Mouse (Mus musculus) lung, embryonic 16.5 days (tissue): Measurements from ENCODE around the gene Grm5. TPM values are rescaled to one million over a fixed set of nuclear protein-coding genes. Genes with fewer than 3 reads are reported as not detected.

Experiments used
- ATAC-seq: fragments of 200-750 bp; cut with Nextera tagmentation; 2 replicates; pipeline ENCODE4 v1.8.0; 2017; ENCODE audit warnings: low read depth, mild to moderate bottlenecking, moderate library complexity
- H3K27ac ChIP-seq: fragments of 300-500 bp; sonication (generic); 2 replicates; pipeline ENCODE4 v1.5.1; 2014; ENCODE audit warnings: mild to moderate bottlenecking, control low read depth, low read length
- H3K27me3 ChIP-seq: fragments of 300-500 bp; sonication (generic); 2 replicates; pipeline ENCODE4 v1.6.1; 2014; ENCODE audit warnings: low read depth, low read length, mixed read lengths; ENCODE audit not compliant: control insufficient read depth, insufficient read depth
- H3K36me3 ChIP-seq: fragments of 300-500 bp; sonication (generic); 2 replicates; pipeline ENCODE4 v1.6.1; 2014; ENCODE audit warnings: low read length; ENCODE audit not compliant: control insufficient read depth, insufficient read depth
- H3K4me1 ChIP-seq: fragments of 300-500 bp; sonication (generic); replicated peaks from 2 replicates; pipeline ENCODE4 v1.6.1; 2014; ENCODE audit warnings: low read length, mixed read lengths; ENCODE audit not compliant: control insufficient read depth, insufficient read depth
- H3K4me2 ChIP-seq: fragments of 300-500 bp; sonication (generic); 2 replicates; pipeline ENCODE4 v1.6.1; 2014; ENCODE audit warnings: low read depth, low read length, control low read depth
- H3K4me3 ChIP-seq: fragments of 300-500 bp; sonication (generic); 2 replicates; pipeline ENCODE4 v1.5.1; 2014; ENCODE audit warnings: mild to moderate bottlenecking, low read length, control low read depth
- H3K9ac ChIP-seq: fragments of 300-500 bp; sonication (generic); 2 replicates; pipeline ENCODE4 v1.6.1; 2014; ENCODE audit warnings: low read length, control low read depth
- H3K9me3 ChIP-seq: fragments of 300-500 bp; sonication (generic); 2 replicates; pipeline ENCODE4 v1.6.1; 2016; ENCODE audit warnings: low read length; ENCODE audit not compliant: control insufficient read depth
- WGBS: fragments of 180-500 bp; shearing (Covaris S2); extraction: QIAGEN DNeasy Blood & Tissue Kit; methylation state at CpG from one replicate; pipeline ENCODE4 v1.1.7; 2014; 5-methylcytosine and 5-hydroxymethylcytosine counted together
- polyA plus RNA-seq: library from polyadenylated mRNA; unstranded; fragments of >200 nt; fragmentation: Nextera tagmentation; extraction: Ambion mirVana; gene quantifications from 2 replicates; pipeline ENCODE4 v1.2.1, GENCODE M21; 2015

Gene Grm5
- polyA plus RNA-seq, 1 experiment from 2014 or later = 0.13 TPM

GRCm38 (mm10) chr7:88097715-88098114, 513.7 kb downstream of the Grm5 start:
- H3K27me3 ChIP-seq = no peaks in the 10 kb centered on the region
- no peaks in the 10 kb centered on the region for H3K9me3 ChIP-seq
- no peak overlapping the region for H3K4me2 ChIP-seq
- H3K9ac ChIP-seq = no peak overlapping the region
- ATAC-seq = peak; percentile 64
- H3K36me3 ChIP-seq = no peaks in the 10 kb centered on the region
- H3K4me1 ChIP-seq = no peaks in the 10 kb centered on the region
- H3K4me3 ChIP-seq = no peak overlapping the region
- 3% methylated on average over 1 of the region's 1 CpGs for WGBS
- no peak overlapping the region for H3K27ac ChIP-seq

- WGBS = 56% methylated on average over 6 of the region's 6 CpGs
- H3K4me1 ChIP-seq = no peaks in the 10 kb centered on the region
- no peak for ATAC-seq
Observed at GRCm38 (mm10) chr7:88116724-88117409, 532.9 kb downstream of the Grm5 start.

GRCm38 (mm10) chr7:88128080-88128848, 544.3 kb downstream of the Grm5 start:
- H3K9me3 ChIP-seq = no peaks in the 10 kb centered on the region
- peaks cover 7% of the 10 kb centered on the region; the same call in 1 of the 2 replicates for H3K4me1 ChIP-seq
- whole genome bisulfite sequencing = 75% methylated on average over 8 of the region's 8 CpGs
- no peak for ATAC-seq
- H3K27me3 ChIP-seq = peaks cover 10% of the 10 kb centered on the region
- no peak overlapping the region for H3K4me2 ChIP-seq
- no peak overlapping the region for H3K27ac ChIP-seq
- no peak overlapping the region for H3K9ac ChIP-seq
- H3K4me3 ChIP-seq = no peak overlapping the region
- H3K36me3 ChIP-seq = no peaks in the 10 kb centered on the region

More at GRCm38 (mm10) chr7:88116724-88117409, 532.9 kb downstream of the Grm5 start:
- Histone ChIP-seq H3K4me2 (no peak overlapping the region), H3K27me3 (no peaks in the 10 kb centered on the region), H3K9me3 (no peaks in the 10 kb centered on the region), H3K36me3 (no peaks in the 10 kb centered on the region), H3K9ac (no peak overlapping the region), H3K4me3 (no peak overlapping the region), H3K27ac (no peak overlapping the region)

- Histone ChIP-seq H3K9ac (peak overlapping the region; percentile 56), H3K4me1 (peaks cover 7% of the 10 kb centered on the region; the same call in 1 of the 2 replicates), H3K4me3 (peak overlapping the region; percentile 47), H3K9me3 (no peaks in the 10 kb centered on the region), H3K27me3 (peaks cover 10% of the 10 kb centered on the region), H3K27ac (no peak overlapping the region), H3K4me2 (peak overlapping the region; percentile 81), H3K36me3 (no peaks in the 10 kb centered on the region)
- WGBS = 10% methylated on average over 38 of the region's 41 CpGs
- ATAC-seq = peak; percentile 41
Observed at GRCm38 (mm10) chr7:88129536-88130487, 545.8 kb downstream of the Grm5 start.

GRCm38 (mm10) chr7:88130488-88130849, 546.5 kb downstream of the Grm5 start:
- 23% methylated on average over 22 of the region's 22 CpGs for WGBS
- H3K9ac ChIP-seq = peak overlapping the region; percentile 56
- peak overlapping the region; percentile 47 for H3K4me3 ChIP-seq
- no peak overlapping the region for H3K27ac ChIP-seq
- ATAC-seq = peak; percentile 34; the same call in 1 of the 2 replicates
- peaks cover 10% of the 10 kb centered on the region for H3K27me3 ChIP-seq
- H3K4me1 ChIP-seq = peaks cover 7% of the 10 kb centered on the region; the same call in 1 of the 2 replicates
- H3K9me3 ChIP-seq = no peaks in the 10 kb centered on the region
- no peaks in the 10 kb centered on the region for H3K36me3 ChIP-seq
- H3K4me2 ChIP-seq = peak overlapping the region; percentile 81

GRCm38 (mm10) chr7:88159542-88160241, 575.7 kb downstream of the Grm5 start:
- Histone ChIP-seq H3K4me3 (no peak overlapping the region), H3K27ac (no peak overlapping the region)

GRCm38 (mm10) chr7:88161586-88161985, 577.6 kb downstream of the Grm5 start:
- Histone ChIP-seq H3K9me3 (no peaks in the 10 kb centered on the region), H3K4me2 (no peak overlapping the region), H3K9ac (no peak overlapping the region), H3K27me3 (no peaks in the 10 kb centered on the region), H3K27ac (no peak overlapping the region), H3K4me1 (no peaks in the 10 kb centered on the region), H3K36me3 (no peaks in the 10 kb centered on the region), H3K4me3 (no peak overlapping the region)
- no peak for ATAC-seq
- WGBS = 78% methylated on average over 2 of the region's 2 CpGs

More at GRCm38 (mm10) chr7:88159542-88160241, 575.7 kb downstream of the Grm5 start:
- 68% methylated on average over 1 of the region's 1 CpGs for WGBS
- no peaks in the 10 kb centered on the region for H3K9me3 ChIP-seq
- no peak overlapping the region for H3K9ac ChIP-seq
- no peak overlapping the region for H3K4me2 ChIP-seq
- no peak for ATAC-seq
- no peaks in the 10 kb centered on the region for H3K4me1 ChIP-seq
- H3K27me3 ChIP-seq = no peaks in the 10 kb centered on the region
- H3K36me3 ChIP-seq = no peaks in the 10 kb centered on the region
